Mouse (Mus musculus) neural tube, embryonic 15.5 days (tissue): Measurements from ENCODE around the gene Cul3. TPM values are rescaled to one million over a fixed set of nuclear protein-coding genes. Genes with fewer than 3 reads are reported as not detected.

ENCODE experiments used
- ATAC-seq: fragments of 200-750 bp; cut with Nextera tagmentation; 2 replicates; pipeline ENCODE4 v1.8.0; 2017; ENCODE audit warnings: mild to moderate bottlenecking, moderate TSS enrichment, moderate library complexity; ENCODE audit not compliant: low FRiP score
- H3K27ac ChIP-seq: fragments of 300-500 bp; sonication (generic); replicated peaks from 2 replicates; pipeline ENCODE4 v1.5.1; 2015; ENCODE audit warnings: mild to moderate bottlenecking, inconsistent platforms
- H3K27me3 ChIP-seq: fragments of 300-500 bp; sonication (generic); replicated peaks from 2 replicates; pipeline ENCODE4 v1.6.1; 2015; ENCODE audit warnings: inconsistent platforms
- H3K36me3 ChIP-seq: fragments of 300-500 bp; sonication (generic); 2 replicates; pipeline ENCODE4 v1.6.1; 2015; ENCODE audit warnings: inconsistent platforms
- H3K4me1 ChIP-seq: fragments of 300-500 bp; sonication (generic); 2 replicates; pipeline ENCODE4 v1.6.1; 2015; ENCODE audit warnings: inconsistent platforms
- H3K4me2 ChIP-seq: fragments of 300-500 bp; sonication (generic); 2 replicates; pipeline ENCODE4 v1.6.1; 2015; ENCODE audit warnings: inconsistent platforms, mild to moderate bottlenecking, moderate library complexity
- H3K4me3 ChIP-seq: fragments of 300-500 bp; sonication (generic); replicated peaks from 2 replicates; pipeline ENCODE4 v1.5.1; 2015; ENCODE audit warnings: mild to moderate bottlenecking, inconsistent platforms
- H3K9ac ChIP-seq: fragments of 300-500 bp; sonication (generic); replicated peaks from 2 replicates; pipeline ENCODE4 v1.6.1; 2015; ENCODE audit warnings: mild to moderate bottlenecking, inconsistent platforms
- H3K9me3 ChIP-seq: fragments of 300-500 bp; sonication (generic); replicated peaks from 2 replicates; pipeline ENCODE4 v1.6.1; 2016; ENCODE audit warnings: inconsistent platforms
- WGBS: fragments of 180-500 bp; shearing (Covaris S2); methylation state at CpG from one replicate; pipeline ENCODE4 v1.1.7; 2015; ENCODE audit warnings: mixed read lengths; 5-methylcytosine and 5-hydroxymethylcytosine counted together
- polyA plus RNA-seq: library from polyadenylated mRNA; unstranded; fragments of >200 nt; fragmentation: Nextera tagmentation; extraction: Ambion mirVana; gene quantifications from 2 replicates; pipeline ENCODE4 v1.2.1, GENCODE M21; 2015

The Cul3 gene
- polyA plus RNA-seq, 1 experiment from 2014 or later = 31.6 TPM

DNA sequence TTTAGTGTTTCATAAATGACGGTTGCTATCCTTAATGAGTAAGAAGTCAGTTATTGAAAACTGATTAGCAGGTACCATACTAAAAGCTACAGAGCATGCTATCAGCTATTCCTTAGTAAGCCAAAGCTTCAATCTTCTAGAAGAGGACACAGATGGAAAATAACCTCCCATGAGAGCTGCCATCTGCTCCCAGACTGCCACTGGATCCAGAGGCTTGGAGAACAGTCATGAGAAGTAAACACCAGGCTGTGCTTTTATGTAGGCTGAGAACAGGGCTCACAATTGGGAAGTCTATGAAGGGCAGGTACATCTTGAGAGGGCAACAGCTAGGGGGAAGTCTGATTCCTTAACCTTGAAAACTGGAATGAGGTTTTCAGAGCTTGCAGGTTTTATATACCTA lies 79.8 kb downstream of the Cul3 start:
- no peak overlapping the region for H3K4me2 ChIP-seq
- 57% methylated on average over 1 of the region's 1 CpGs for WGBS
- no peaks in the 10 kb centered on the region for H3K9me3 ChIP-seq
- H3K36me3 ChIP-seq = 0 out of 2 replicates have a peak, but pooled peaks cover 2% of the 10 kb centered on the region
- no peak overlapping the region for H3K27ac ChIP-seq
- ATAC-seq = no peak
- H3K9ac ChIP-seq = no peak overlapping the region
- H3K4me1 ChIP-seq = no peaks in the 10 kb centered on the region
- H3K4me3 ChIP-seq = no peak overlapping the region
- H3K27me3 ChIP-seq = no peaks in the 10 kb centered on the region

DNA sequence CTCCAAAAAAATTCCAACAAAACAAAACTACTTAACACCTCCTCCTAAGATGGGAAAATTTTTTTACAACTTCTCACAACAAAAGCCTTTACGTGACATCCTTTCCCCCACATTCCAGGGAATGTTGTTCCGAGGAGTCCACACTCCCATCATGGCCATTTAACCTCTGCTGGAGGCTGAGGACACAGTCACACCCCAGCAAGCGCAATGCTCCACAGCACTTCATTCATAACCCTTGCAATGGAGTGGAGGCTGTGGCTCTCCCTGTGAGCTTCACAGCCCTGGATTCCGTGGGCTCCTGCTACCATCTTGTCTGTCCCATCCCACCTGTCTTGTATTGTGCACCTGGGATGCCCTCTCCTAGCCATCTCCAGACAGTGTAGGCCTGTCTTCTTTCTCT lies 81.6 kb downstream of the Cul3 start:
- Histone ChIP-seq H3K27ac (no peak overlapping the region), H3K9me3 (no peaks in the 10 kb centered on the region), H3K4me1 (no peaks in the 10 kb centered on the region), H3K4me3 (no peak overlapping the region), H3K36me3 (no peaks in the 10 kb centered on the region), H3K4me2 (no peak overlapping the region), H3K27me3 (no peaks in the 10 kb centered on the region), H3K9ac (no peak overlapping the region)
- WGBS = 67% methylated on average over 4 of the region's 4 CpGs
- ATAC-seq = no peak

DNA sequence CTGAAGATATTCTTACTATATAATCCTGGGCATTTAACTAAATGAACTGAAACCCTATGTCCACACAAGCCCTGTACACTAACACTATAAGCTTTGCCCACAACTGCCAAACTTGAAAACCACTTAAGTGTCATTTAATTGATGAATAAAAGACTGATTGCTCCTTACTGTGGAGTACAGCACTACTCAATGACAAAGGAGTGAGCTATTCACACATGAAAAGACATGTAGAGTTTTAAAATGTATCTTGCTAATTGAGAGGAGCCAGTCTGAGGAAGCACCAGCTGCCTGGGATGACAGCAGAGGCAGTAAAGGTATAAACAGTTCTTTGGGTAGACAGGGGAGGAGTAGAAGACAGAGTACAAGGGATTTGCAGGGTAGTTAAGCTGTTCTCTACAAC lies 87.0 kb downstream of the Cul3 start:
- no peaks in the 10 kb centered on the region for H3K9me3 ChIP-seq
- H3K27ac ChIP-seq = no peak overlapping the region
- no peak for ATAC-seq
- H3K36me3 ChIP-seq = no peaks in the 10 kb centered on the region
- no peaks in the 10 kb centered on the region for H3K27me3 ChIP-seq
- no peak overlapping the region for H3K4me3 ChIP-seq
- H3K9ac ChIP-seq = no peak overlapping the region
- no peak overlapping the region for H3K4me2 ChIP-seq
- H3K4me1 ChIP-seq = no peaks in the 10 kb centered on the region

DNA sequence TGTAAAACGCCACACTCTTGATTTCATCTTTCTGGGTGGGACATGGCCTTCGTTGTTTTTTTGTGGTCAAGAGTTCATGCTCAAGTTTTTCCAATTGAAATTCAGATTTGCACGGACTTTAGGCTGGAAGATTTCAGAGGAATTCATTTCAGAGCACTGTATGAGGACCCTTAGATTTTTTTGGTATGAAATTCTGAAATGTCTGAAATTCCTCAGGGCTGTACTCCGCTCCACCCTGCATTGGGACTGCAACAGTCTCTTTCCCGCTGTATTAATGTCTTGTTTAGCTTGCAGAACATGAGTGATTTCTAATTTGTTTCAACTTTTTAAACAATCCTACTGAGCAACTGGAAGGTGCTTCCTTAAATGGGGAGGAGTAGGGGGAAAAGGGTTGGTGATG lies 90.0 kb downstream of the Cul3 start:
- ATAC-seq = no peak
- Histone ChIP-seq H3K36me3 (no peaks in the 10 kb centered on the region), H3K9me3 (no peaks in the 10 kb centered on the region), H3K27me3 (no peaks in the 10 kb centered on the region), H3K4me1 (no peaks in the 10 kb centered on the region), H3K4me3 (no peak overlapping the region), H3K27ac (no peak overlapping the region), H3K4me2 (no peak overlapping the region), H3K9ac (no peak overlapping the region)
- 86% methylated on average over 5 of the region's 5 CpGs for WGBS

DNA sequence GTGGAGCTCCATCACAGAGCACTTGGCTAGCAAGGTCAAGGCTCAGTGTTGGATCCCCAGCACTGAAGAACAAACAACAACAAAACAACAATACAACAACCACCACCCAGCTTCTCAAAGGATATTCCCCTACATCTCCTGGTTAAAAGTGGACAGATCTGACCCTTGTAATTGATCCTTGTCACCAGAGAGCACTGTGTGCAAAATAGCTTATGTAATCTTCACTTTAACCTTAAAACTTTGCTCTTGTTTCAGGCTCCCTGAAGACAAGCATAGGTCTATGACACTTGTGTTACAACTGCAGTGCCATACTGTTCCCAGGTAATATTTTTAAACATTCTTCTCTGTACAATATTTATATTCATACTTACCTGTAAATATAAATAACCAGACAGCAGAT lies 93.1 kb downstream of the Cul3 start:
- H3K4me2 ChIP-seq = no peak overlapping the region
- H3K4me3 ChIP-seq = no peak overlapping the region
- ATAC-seq = no peak
- H3K4me1 ChIP-seq = no peaks in the 10 kb centered on the region
- no peak overlapping the region for H3K9ac ChIP-seq
- no peaks in the 10 kb centered on the region for H3K9me3 ChIP-seq
- H3K27ac ChIP-seq = no peak overlapping the region
- H3K27me3 ChIP-seq = no peaks in the 10 kb centered on the region
- no peaks in the 10 kb centered on the region for H3K36me3 ChIP-seq

DNA sequence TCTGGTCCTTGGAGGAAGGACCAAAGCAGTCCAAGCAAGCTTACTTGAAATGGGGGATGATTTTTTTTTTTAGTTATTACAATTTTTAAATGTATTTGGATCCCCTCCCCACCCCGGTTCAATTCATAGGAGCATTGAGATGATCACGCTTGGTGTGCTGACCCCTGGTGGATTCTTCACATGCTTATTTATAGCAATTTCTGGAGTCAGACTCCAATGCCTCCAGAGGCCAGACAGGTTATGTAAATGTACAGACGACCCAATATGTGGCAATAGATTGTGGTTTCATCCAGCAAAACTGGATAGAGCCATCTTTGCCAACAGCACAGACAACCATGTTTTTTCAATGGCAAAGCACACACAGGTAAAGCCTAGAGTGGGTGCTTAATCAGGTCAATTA lies 96.2 kb downstream of the Cul3 start:
- no peak overlapping the region for H3K4me2 ChIP-seq
- no peaks in the 10 kb centered on the region for H3K27me3 ChIP-seq
- H3K4me1 ChIP-seq = no peaks in the 10 kb centered on the region
- H3K36me3 ChIP-seq = no peaks in the 10 kb centered on the region
- H3K9me3 ChIP-seq = no peaks in the 10 kb centered on the region
- WGBS = 67% methylated on average over 3 of the region's 3 CpGs
- ATAC-seq = no peak
- no peak overlapping the region for H3K27ac ChIP-seq
- H3K4me3 ChIP-seq = no peak overlapping the region
- H3K9ac ChIP-seq = no peak overlapping the region

DNA sequence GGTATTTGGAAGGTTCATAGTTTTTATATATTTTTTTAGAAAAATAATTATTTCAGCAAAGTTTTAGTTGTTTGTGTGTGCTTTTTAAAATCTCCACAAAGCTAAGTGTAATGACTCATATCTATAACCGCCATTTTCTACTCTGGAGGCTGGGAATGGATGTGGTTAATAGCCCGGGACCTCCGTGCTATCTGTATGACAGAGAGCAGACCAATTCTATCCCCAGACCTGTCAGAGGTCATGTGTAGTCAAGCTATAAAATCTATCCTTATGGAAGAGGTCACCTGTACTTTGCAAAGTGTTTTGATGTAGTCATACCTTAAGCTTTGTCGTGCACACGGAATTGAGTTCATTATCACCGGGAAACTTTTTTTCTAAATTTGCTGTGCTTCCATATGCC lies 98.7 kb downstream of the Cul3 start:
- no peak overlapping the region for H3K27ac ChIP-seq
- no peaks in the 10 kb centered on the region for H3K36me3 ChIP-seq
- 95% methylated on average over 6 of the region's 6 CpGs for WGBS
- H3K4me3 ChIP-seq = no peak overlapping the region
- no peak overlapping the region for H3K4me2 ChIP-seq
- H3K27me3 ChIP-seq = no peaks in the 10 kb centered on the region
- no peaks in the 10 kb centered on the region for H3K4me1 ChIP-seq
- no peak for ATAC-seq
- H3K9me3 ChIP-seq = no peaks in the 10 kb centered on the region
- no peak overlapping the region for H3K9ac ChIP-seq

DNA sequence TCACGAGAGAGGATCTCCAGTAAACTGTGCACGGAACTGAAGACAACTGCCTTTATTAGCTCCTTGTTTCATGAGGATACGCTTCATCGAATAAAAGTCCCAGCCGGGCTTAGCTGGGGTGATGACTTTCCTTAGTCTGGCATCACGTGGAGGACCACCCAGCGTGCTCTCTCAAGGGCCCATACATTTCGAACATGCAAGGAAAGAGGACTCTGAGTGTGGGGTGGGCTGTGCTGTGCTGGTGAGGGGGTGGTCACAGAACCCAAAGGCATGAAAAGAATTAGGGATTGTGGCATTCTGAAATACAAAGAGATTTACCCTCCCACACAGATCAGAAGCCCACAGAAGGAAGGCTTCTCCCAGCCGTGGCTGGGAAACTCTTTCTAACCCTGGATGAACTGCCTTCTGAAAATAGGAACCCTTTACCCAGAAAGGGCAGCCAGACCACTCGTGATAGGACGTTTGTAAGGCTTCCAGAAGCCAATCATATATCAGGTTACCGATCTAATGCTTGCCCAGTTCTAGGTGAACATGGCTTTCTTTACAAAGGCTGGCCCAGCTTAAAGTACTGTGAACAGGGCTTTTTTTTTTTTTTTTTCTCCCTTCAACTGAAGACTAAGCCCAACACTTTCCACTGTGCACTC lies 100.1 kb downstream of the Cul3 start:
- no peak for ATAC-seq

DNA sequence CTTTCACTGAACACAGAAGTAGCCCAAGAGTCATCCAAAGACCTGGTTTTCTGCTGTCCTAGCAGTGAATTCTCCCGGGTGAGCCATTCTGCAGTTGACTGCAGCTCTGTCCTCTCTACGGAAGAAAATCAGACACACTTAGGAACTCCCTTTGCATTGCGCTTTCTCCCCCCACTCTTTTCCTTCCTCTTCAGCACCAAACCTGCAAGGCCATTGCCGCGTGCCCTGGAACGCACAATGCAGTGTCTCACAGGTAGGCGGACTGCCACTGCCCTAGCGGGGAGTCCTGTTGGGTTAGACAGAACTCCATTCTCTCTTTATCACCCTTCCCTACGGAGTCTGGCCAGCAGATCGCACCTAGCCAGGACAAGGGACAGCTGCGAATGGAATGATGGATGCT lies 100.8 kb downstream of the Cul3 start:
- WGBS = 83% methylated on average over 11 of the region's 11 CpGs

More for the DNA sequence above, 100.1 kb downstream of the Cul3 start:
- Histone ChIP-seq H3K9ac (no peak overlapping the region), H3K27me3 (no peaks in the 10 kb centered on the region), H3K4me3 (no peak overlapping the region), H3K4me1 (no peaks in the 10 kb centered on the region), H3K9me3 (no peaks in the 10 kb centered on the region), H3K27ac (no peak overlapping the region), H3K4me2 (no peak overlapping the region), H3K36me3 (no peaks in the 10 kb centered on the region)
- 29% methylated on average over 12 of the region's 12 CpGs for WGBS

DNA sequence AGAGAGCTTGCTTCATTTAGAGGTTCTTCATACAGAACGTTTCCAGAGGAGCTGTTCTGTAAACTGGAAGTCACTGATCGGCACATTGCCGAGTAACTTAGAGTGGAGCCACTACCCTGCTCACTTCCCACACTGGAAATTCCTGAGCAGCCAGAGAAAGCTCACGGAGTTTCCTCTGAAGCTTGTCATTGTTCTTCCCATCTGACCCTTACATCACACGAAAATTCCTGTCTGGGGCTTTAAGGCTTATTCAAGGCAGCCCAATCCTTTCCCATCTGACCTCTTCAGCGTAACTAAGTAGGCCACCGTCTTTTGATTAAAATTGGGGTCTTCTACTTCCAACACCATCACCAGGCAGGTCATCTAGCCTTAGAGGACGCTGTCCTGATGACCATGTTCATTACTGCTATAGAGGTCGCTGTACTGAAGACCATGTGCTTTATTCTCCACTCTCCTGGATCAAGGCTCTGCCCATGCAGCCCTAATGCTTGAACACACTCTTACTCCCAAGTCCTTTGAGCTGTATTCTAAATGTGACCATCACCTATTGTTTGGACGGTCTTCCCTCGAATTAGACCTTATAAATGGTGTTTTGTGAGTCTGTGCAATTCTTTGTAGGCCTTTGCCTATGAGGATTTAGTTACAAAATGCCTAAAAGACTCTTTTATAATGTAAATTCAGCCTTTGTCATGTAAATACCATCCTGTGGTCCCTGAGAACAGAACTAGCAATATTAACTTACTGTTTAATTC lies 103.2 kb downstream of the Cul3 start:
- no peaks in the 10 kb centered on the region for H3K9me3 ChIP-seq
- no peaks in the 10 kb centered on the region for H3K27me3 ChIP-seq
- no peaks in the 10 kb centered on the region for H3K36me3 ChIP-seq
- H3K4me2 ChIP-seq = no peak overlapping the region
- no peak for ATAC-seq
- WGBS = 49% methylated on average over 11 of the region's 11 CpGs
- H3K4me1 ChIP-seq = no peaks in the 10 kb centered on the region
- H3K4me3 ChIP-seq = no peak overlapping the region
- no peak overlapping the region for H3K9ac ChIP-seq
- no peak overlapping the region for H3K27ac ChIP-seq

More for the DNA sequence above, 100.8 kb downstream of the Cul3 start:
- Histone ChIP-seq H3K4me3 (no peak overlapping the region), H3K9me3 (no peaks in the 10 kb centered on the region), H3K4me1 (no peaks in the 10 kb centered on the region), H3K27ac (no peak overlapping the region), H3K36me3 (no peaks in the 10 kb centered on the region), H3K27me3 (no peaks in the 10 kb centered on the region), H3K4me2 (no peak overlapping the region), H3K9ac (no peak overlapping the region)
- no peak for ATAC-seq

DNA sequence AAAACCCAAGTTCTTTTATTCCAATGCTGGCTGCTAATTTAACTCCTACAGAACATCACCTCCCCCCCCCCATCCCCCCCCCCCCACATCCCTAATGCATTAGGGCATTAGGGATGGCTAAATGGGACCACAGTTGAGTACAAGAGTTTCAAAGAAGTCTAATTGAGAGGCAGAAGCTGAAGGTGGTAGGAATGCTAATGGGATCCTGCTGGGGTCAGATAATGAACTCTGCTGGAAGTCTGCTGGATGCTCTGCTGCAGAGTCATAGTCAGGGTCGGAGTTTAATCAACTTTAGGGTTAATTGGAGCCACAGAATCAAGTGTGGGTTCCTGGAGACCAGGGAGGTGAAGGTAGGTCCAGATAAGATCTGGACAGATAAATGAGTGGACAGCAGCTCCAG lies 104.2 kb downstream of the Cul3 start:
- Histone ChIP-seq H3K4me3 (no peak overlapping the region), H3K4me2 (no peak overlapping the region), H3K36me3 (no peaks in the 10 kb centered on the region), H3K27ac (no peak overlapping the region), H3K9ac (no peak overlapping the region), H3K4me1 (no peaks in the 10 kb centered on the region), H3K9me3 (no peaks in the 10 kb centered on the region), H3K27me3 (no peaks in the 10 kb centered on the region)
- WGBS = 4% methylated on average over 1 of the region's 1 CpGs
- no peak for ATAC-seq

DNA sequence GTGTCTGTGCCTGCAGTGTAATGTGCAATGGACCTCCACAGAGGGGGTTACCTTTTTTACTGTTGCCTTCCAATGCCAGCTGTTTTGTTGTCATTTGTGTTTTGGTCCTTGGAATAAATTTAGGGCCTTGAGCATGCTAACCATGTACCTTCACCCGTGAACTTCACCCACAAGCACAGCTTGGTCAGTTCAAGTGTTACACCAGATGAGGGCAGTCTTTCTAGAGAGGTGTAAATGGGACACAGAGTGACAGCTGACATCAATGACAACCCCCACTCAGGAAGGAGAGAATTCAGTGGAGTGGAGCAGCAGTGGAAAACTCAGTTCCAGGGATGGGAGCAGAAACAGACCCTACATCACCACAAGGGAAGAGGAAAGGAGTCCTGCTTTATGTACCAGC lies 109.7 kb downstream of the Cul3 start:
- H3K9ac ChIP-seq = no peak overlapping the region
- no peaks in the 10 kb centered on the region for H3K27me3 ChIP-seq
- no peak overlapping the region for H3K4me3 ChIP-seq
- H3K4me2 ChIP-seq = no peak overlapping the region
- H3K4me1 ChIP-seq = no peaks in the 10 kb centered on the region
- no peak overlapping the region for H3K27ac ChIP-seq
- no peaks in the 10 kb centered on the region for H3K9me3 ChIP-seq
- ATAC-seq = no peak
- 75% methylated on average over 1 of the region's 1 CpGs for WGBS
- H3K36me3 ChIP-seq = no peaks in the 10 kb centered on the region
